ENCODE assay signal across 7 mouse cellular contexts in the genomic region with DNA sequence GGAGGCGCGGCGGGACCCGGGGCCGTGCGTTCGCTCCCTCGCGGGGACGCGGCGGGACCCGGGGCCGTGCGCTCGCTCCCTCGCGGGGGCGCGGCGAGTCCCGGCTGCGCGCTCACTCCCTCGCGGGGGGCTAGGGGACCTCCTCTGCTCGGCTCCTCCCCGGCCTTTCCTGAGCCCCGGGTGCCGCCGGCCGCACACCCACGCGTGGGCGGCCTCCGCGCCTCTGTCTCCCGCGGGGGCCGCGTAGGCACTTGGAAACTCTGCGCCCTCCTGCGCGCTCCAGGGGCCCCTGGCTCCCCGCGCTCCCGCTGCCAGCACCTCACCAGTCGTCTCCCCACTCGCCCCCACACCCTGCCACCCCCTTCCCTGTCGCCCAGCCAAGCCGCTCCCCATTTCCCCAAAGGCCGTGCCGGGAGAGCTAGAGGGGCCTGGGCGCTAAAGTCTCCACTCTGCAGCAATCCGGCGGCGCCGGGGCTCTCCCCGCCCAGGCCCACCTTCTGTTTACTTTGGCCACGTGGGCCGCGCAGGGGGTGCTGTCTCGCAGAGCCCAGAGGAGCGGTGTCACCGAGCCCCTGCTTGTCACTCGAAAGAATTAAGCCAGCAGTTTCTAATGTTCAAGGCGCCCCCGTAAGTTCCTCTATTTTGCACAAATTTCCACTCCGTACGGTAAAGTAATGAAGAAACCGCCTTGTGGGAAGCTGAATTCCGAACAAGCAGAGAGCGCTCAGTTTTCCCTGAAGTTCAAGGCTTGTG. TPM values are rescaled to one million over a fixed set of nuclear protein-coding genes. Genes with fewer than 3 reads are reported as not detected.
DNase-seq lines count a peak whose midpoint lies in the region; ATAC-seq lines count a peak whose summit lies in the region.

Tet2 (minus strand) TSS at position 589 of the 753 bp plus-strand sequence.

- H3K27ac ChIP-seq in embryonic facial prominence, embryonic 10.5 days (replicated peaks): peak within 1 kb of the TSS; percentile 94
- peak within 1 kb of the TSS; percentile 72 for H3K27ac ChIP-seq in limb, embryonic 11.5 days (replicated peaks; ENCODE audit: low read depth, low read length)
- H3K27ac ChIP-seq in midbrain, embryonic 12.5 days (replicated peaks): peak within 1 kb of the TSS; percentile 90

- H3K4me2 ChIP-seq in limb, embryonic 11.5 days (ENCODE audit: low read depth, severe bottlenecking): peak within 1 kb of the TSS; percentile 82
- peak within 1 kb of the TSS; percentile 75 for H3K4me2 ChIP-seq in midbrain, embryonic 12.5 days (replicated peaks)

- no peaks in the 10 kb centered on the region for H3K9me3 ChIP-seq in embryonic facial prominence, embryonic 10.5 days
- no peaks in the 10 kb centered on the region for H3K9me3 ChIP-seq in limb, embryonic 11.5 days (ENCODE audit: control insufficient read depth, low read length)
- H3K9me3 ChIP-seq in midbrain, embryonic 12.5 days: no peaks in the 10 kb centered on the region

- peaks cover 16% of the 10 kb centered on the region; the same call in 1 of the 2 replicates for H3K4me1 ChIP-seq in embryonic facial prominence, embryonic 10.5 days
- 0 out of 2 replicates have a peak, but pooled peaks cover 2% of the 10 kb centered on the region for H3K4me1 ChIP-seq in limb, embryonic 11.5 days (ENCODE audit: control insufficient read depth, insufficient read depth, low read length)
- 0 out of 2 replicates have a peak, but pooled peaks cover 12% of the 10 kb centered on the region for H3K4me1 ChIP-seq in midbrain, embryonic 12.5 days

- H3K4me3 ChIP-seq in embryonic facial prominence, embryonic 10.5 days: peak within 1 kb of the TSS; percentile 90
- H3K4me3 ChIP-seq in limb, embryonic 11.5 days (ENCODE audit: low read depth, low read length): peak within 1 kb of the TSS; percentile 78
- peak within 1 kb of the TSS; percentile 89 for H3K4me3 ChIP-seq in midbrain, embryonic 12.5 days

- DNase-seq in adrenal gland, adult 18-20 months (ENCODE audit: low spot score in 2 of 2): peak; percentile 65
- DNase-seq in embryonic facial prominence, embryonic 10.5 days (ENCODE audit: low spot score): peak; percentile 78
- DNase-seq in kidney, adult 11 months: peak; percentile 48
- peak; percentile 75 for DNase-seq in limb, embryonic 11.5 days (ENCODE audit: low spot score)
- peak; percentile 31 for DNase-seq in spleen, adult 12 weeks (ENCODE audit: low spot score)

- H3K9ac ChIP-seq in limb, embryonic 11.5 days (ENCODE audit: low read length): peak within 1 kb of the TSS; percentile 75
- peak within 1 kb of the TSS; percentile 87 for H3K9ac ChIP-seq in midbrain, embryonic 12.5 days (replicated peaks)

- peak; percentile 51 for ATAC-seq in granulocyte monocyte progenitor cell, adult 5-6 weeks (replicated peaks; ENCODE audit: poor library complexity, severe bottlenecking)
- ATAC-seq in limb, embryonic 11.5 days (ENCODE audit: insufficient number of reproducible peaks, low FRiP score, low TSS enrichment, low read depth): peak; percentile 75
- peak; percentile 85 for ATAC-seq in midbrain, embryonic 12.5 days (ENCODE audit: low FRiP score, low read depth)

- H3K36me3 ChIP-seq in embryonic facial prominence, embryonic 10.5 days (replicated peaks): no peaks in the 10 kb centered on the region
- no peaks in the 10 kb centered on the region for H3K36me3 ChIP-seq in limb, embryonic 11.5 days (ENCODE audit: control insufficient read depth, insufficient read depth, low read length)
- H3K36me3 ChIP-seq in midbrain, embryonic 12.5 days: no peaks in the 10 kb centered on the region

- H3K27me3 ChIP-seq in embryonic facial prominence, embryonic 10.5 days (replicated peaks; ENCODE audit: low read depth, poor library complexity, severe bottlenecking): 0 out of 2 replicates have a peak, but pooled peaks cover 5% of the 10 kb centered on the region
- H3K27me3 ChIP-seq in limb, embryonic 11.5 days (ENCODE audit: control insufficient read depth, insufficient read depth, low read length): no peaks in the 10 kb centered on the region
- no peaks in the 10 kb centered on the region for H3K27me3 ChIP-seq in midbrain, embryonic 12.5 days

- under 1% methylated on average over 73 of the region's 73 CpGs for WGBS in embryonic facial prominence, embryonic 10.5 days
- WGBS in limb, embryonic 11.5 days: under 1% methylated on average over 51 of the region's 73 CpGs
- under 1% methylated on average over 33 of the region's 73 CpGs for WGBS in midbrain, embryonic 12.5 days

RNA-seq across cellular contexts. Expression of gene Tet2, which starts in this region (rescaled TPM):
- 10 to 100 TPM; 31.7 to 36.2 TPM for total RNA-seq in adrenal gland, adult 18-20 months (2021)
- polyA plus RNA-seq in embryonic facial prominence, embryonic 10.5 days (2016; fragmentation: Nextera tagmentation; extraction: Ambion mirVana): 18.5 and 19.0 TPM in 2 replicates
- total RNA-seq in granulocyte monocyte progenitor cell, adult 5-6 weeks (2014; fragmentation: Nextera tagmentation): 79.7 and 95.8 TPM in 2 replicates
- 60.2 and 63.6 TPM in 2 replicates for total RNA-seq in granulocyte monocyte progenitor cell, adult 5-6 weeks (2017)
- 12.7 and 14.1 TPM in 2 replicates for polyA plus RNA-seq in limb, embryonic 11.5 days (2014; fragmentation: Nextera tagmentation; extraction: Ambion mirVana)
- 26.3 and 31.5 TPM in 2 replicates for polyA plus RNA-seq in midbrain, embryonic 12.5 days (2016; fragmentation: Nextera tagmentation; extraction: Ambion mirVana)

Comparison
In these comparisons a context has a peak if more than half of its experiments do, and no peak if none do; other contexts are left out.
1. Peak in every context shown above with its lines: DNase-seq, ATAC-seq, H3K4me3 ChIP-seq and H3K27ac ChIP-seq.